Mouse (Mus musculus): ENCODE measurements at regions not wholly inside any gene's neighbourhood (a gene's known extent, or its start where the extent isn't known, plus 50 kb on each side); places are given as distances from the start of the nearest gene placed in this dataset.

DNA sequence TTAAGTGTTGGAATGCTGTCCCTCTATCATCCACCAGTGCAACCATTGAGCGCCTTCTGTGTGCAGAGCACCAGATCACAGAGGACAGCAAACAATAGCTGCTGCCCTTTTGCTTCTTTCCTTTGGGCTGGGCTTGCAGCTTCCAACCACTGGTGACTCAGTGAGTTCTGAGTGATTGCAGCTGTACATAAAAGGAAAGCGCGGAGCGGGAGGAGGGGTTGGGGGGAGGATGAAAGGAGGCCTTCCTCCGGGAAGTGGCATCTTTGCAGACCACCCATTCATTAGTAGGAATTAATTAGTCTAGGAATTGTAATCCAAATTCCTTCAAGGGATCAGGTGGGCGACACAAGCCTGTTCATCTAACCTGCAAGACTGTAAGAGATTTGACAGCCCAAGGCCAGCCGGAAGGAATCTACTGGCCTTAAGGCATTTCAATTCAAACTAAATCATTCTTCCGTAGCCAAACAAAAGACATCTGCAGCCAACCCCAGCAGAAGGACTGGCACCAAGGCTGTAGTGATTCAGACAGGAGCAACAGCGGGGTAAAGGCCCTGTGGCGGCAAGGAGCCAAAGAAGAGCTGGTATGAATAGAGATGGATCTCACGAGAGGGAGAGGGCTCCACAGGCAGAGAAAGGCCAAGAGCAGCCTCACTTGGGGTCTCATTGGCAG lies 52.8 kb upstream of the Sgk1 start:
- no peak for TF ChIP-seq CTCF (conservative IDR thresholded peaks at IDR 0.05; ENCODE audit: insufficient read depth, insufficient read length, low read depth, low read length)
- TF ChIP-seq POLR2A (IDR thresholded peaks at IDR 0.05; ENCODE audit: low read depth, low read length): no peak

All from kidney, adult 2 months (tissue).